Mouse (Mus musculus): ENCODE measurements around the gene Phkg2. TPM values are rescaled to one million over a fixed set of nuclear protein-coding genes. Genes with fewer than 3 reads are reported as not detected.
A peak's percentile ranks its signal among the peaks of the same experiment; 100 is the strongest.

The Phkg2 gene
- total and polyA plus RNA-seq, 2 experiments from 2014 or later: 23.1 to 44.1 TPM

GRCm38 (mm10) chr7:127561340-127561858 lies 11.7 kb upstream of the Phkg2 start, which contains the start of gene Tmem265:
Gene Tmem265 (plus strand): TSS chr7:127561390.
- no peak within 1 kb of the TSS for H3K4me2 ChIP-seq (ENCODE audit: low read depth, low read length)
- no peaks in the 10 kb centered on the region for H3K27me3 ChIP-seq (ENCODE audit: control insufficient read depth, insufficient read depth, low read length)
- H3K36me3 ChIP-seq (replicated peaks; ENCODE audit: control insufficient read depth, insufficient read depth, low read length): peaks cover 64% of the 10 kb centered on the region
- H3K9me3 ChIP-seq (replicated peaks; ENCODE audit: control insufficient read depth, low read length): no peaks in the 10 kb centered on the region
- no peak for ATAC-seq (ENCODE audit: insufficient read depth, low read depth)
- 0 out of 2 replicates have a peak, but pooled peaks cover 9% of the 10 kb centered on the region for H3K4me1 ChIP-seq (ENCODE audit: control insufficient read depth, insufficient read depth)
- no peak for TF ChIP-seq EP300 (IDR thresholded peaks at IDR 0.05; ENCODE audit: low read depth)
- no peak for TF ChIP-seq CTCF (IDR thresholded peaks at IDR 0.05; ENCODE audit: low read depth)
- no peak within 1 kb of the TSS for H3K27ac ChIP-seq (ENCODE audit: low read depth)
- WGBS: 88% methylated on average over 5 of the region's 5 CpGs
- DNase-seq (ENCODE audit: low spot score): no peak
- H3K4me3 ChIP-seq (ENCODE audit: low read depth, low read length): no peak within 1 kb of the TSS
- H3K9ac ChIP-seq (replicated peaks; ENCODE audit: low read depth, low read length): no peak within 1 kb of the TSS

- peaks cover 44% of the 10 kb centered on the region for H3K36me3 ChIP-seq (replicated peaks; ENCODE audit: control insufficient read depth, insufficient read depth, low read length)
- 0 out of 2 replicates have a peak, but pooled peaks cover 9% of the 10 kb centered on the region for H3K4me1 ChIP-seq (ENCODE audit: control insufficient read depth, insufficient read depth)
- H3K4me2 ChIP-seq (ENCODE audit: low read depth, low read length): no peak overlapping the region
- peak overlapping the region; percentile 9 for H3K27ac ChIP-seq (ENCODE audit: low read depth)
- no peaks in the 10 kb centered on the region for H3K9me3 ChIP-seq (replicated peaks; ENCODE audit: control insufficient read depth, low read length)
- H3K4me3 ChIP-seq (ENCODE audit: low read depth, low read length): no peak overlapping the region
- no peaks in the 10 kb centered on the region for H3K27me3 ChIP-seq (ENCODE audit: control insufficient read depth, insufficient read depth, low read length)
- TF ChIP-seq CTCF (IDR thresholded peaks at IDR 0.05; ENCODE audit: low read depth): peak; percentile 29
- TF ChIP-seq EP300 (IDR thresholded peaks at IDR 0.05; ENCODE audit: low read depth): 0 out of 2 replicates have a peak, but pooled peaks have one; percentile 15
- 33% methylated on average over 6 of the region's 6 CpGs for WGBS
- no peak overlapping the region for H3K9ac ChIP-seq (replicated peaks; ENCODE audit: low read depth, low read length)
- peak; percentile 92 for ATAC-seq (ENCODE audit: insufficient read depth, low read depth)
- peak; percentile 87 for DNase-seq (ENCODE audit: low spot score)
Measured at GRCm38 (mm10) chr7:127564381-127565150, 8.6 kb upstream of the Phkg2 start.

- peak overlapping the region; percentile 73 for H3K27ac ChIP-seq (ENCODE audit: low read depth)
- H3K4me3 ChIP-seq (ENCODE audit: low read depth, low read length): peak overlapping the region; percentile 80
- no peaks in the 10 kb centered on the region for H3K9me3 ChIP-seq (replicated peaks; ENCODE audit: control insufficient read depth, low read length)
- no peaks in the 10 kb centered on the region for H3K27me3 ChIP-seq (ENCODE audit: control insufficient read depth, insufficient read depth, low read length)
- H3K36me3 ChIP-seq (replicated peaks; ENCODE audit: control insufficient read depth, insufficient read depth, low read length): peaks cover 20% of the 10 kb centered on the region
- DNase-seq (ENCODE audit: low spot score): no peak
- no peak for ATAC-seq (ENCODE audit: insufficient read depth, low read depth)
- WGBS: under 1% methylated on average over 23 of the region's 28 CpGs
- H3K9ac ChIP-seq (replicated peaks; ENCODE audit: low read depth, low read length): peak overlapping the region; percentile 83
- H3K4me2 ChIP-seq (ENCODE audit: low read depth, low read length): peak overlapping the region; percentile 97
- TF ChIP-seq CTCF (IDR thresholded peaks at IDR 0.05; ENCODE audit: low read depth): no peak
- TF ChIP-seq EP300 (IDR thresholded peaks at IDR 0.05; ENCODE audit: low read depth): no peak
- H3K4me1 ChIP-seq (ENCODE audit: control insufficient read depth, insufficient read depth): peaks cover 18% of the 10 kb centered on the region
Measured at GRCm38 (mm10) chr7:127573503-127574008, 416 bp downstream of the Phkg2 start.

- peaks cover 24% of the 10 kb centered on the region for H3K36me3 ChIP-seq (replicated peaks; ENCODE audit: control insufficient read depth, insufficient read depth, low read length)
- TF ChIP-seq CTCF (IDR thresholded peaks at IDR 0.05; ENCODE audit: low read depth): no peak
- no peak for TF ChIP-seq EP300 (IDR thresholded peaks at IDR 0.05; ENCODE audit: low read depth)
- 19% methylated on average over 7 of the region's 7 CpGs for WGBS
- DNase-seq (ENCODE audit: low spot score): no peak
- no peak for ATAC-seq (ENCODE audit: insufficient read depth, low read depth)
- H3K4me2 ChIP-seq (ENCODE audit: low read depth, low read length): peak overlapping the region; percentile 97
- H3K9me3 ChIP-seq (replicated peaks; ENCODE audit: control insufficient read depth, low read length): no peaks in the 10 kb centered on the region
- peak overlapping the region; percentile 80 for H3K4me3 ChIP-seq (ENCODE audit: low read depth, low read length)
- 0 out of 2 replicates have a peak overlapping the region, but pooled peaks have one; percentile 73 for H3K27ac ChIP-seq (ENCODE audit: low read depth)
- H3K27me3 ChIP-seq (ENCODE audit: control insufficient read depth, insufficient read depth, low read length): no peaks in the 10 kb centered on the region
- peak overlapping the region; percentile 83; the same call in 1 of the 2 replicates for H3K9ac ChIP-seq (replicated peaks; ENCODE audit: low read depth, low read length)
- peaks cover 18% of the 10 kb centered on the region for H3K4me1 ChIP-seq (ENCODE audit: control insufficient read depth, insufficient read depth)
Measured at GRCm38 (mm10) chr7:127574115-127574514, 975 bp downstream of the Phkg2 start.

GRCm38 (mm10) chr7:127583260-127583659 lies 10.1 kb downstream of the Phkg2 start:
- Histone ChIP-seq H3K27ac (ENCODE audit: low read depth) (no peak overlapping the region), H3K9me3 (replicated peaks; ENCODE audit: control insufficient read depth, low read length) (no peaks in the 10 kb centered on the region), H3K4me3 (ENCODE audit: low read depth, low read length) (no peak overlapping the region), H3K4me1 (ENCODE audit: control insufficient read depth, insufficient read depth) (peaks cover 9% of the 10 kb centered on the region; the same call in 1 of the 2 replicates), H3K9ac (replicated peaks; ENCODE audit: low read depth, low read length) (no peak overlapping the region), H3K4me2 (ENCODE audit: low read depth, low read length) (no peak overlapping the region), H3K27me3 (ENCODE audit: control insufficient read depth, insufficient read depth, low read length) (no peaks in the 10 kb centered on the region), H3K36me3 (replicated peaks; ENCODE audit: control insufficient read depth, insufficient read depth, low read length) (peaks cover 59% of the 10 kb centered on the region)
- no peak for TF ChIP-seq EP300 (IDR thresholded peaks at IDR 0.05; ENCODE audit: low read depth)
- DNase-seq (ENCODE audit: low spot score): no peak
- WGBS: 90% methylated on average over 6 of the region's 6 CpGs
- no peak for ATAC-seq (ENCODE audit: insufficient read depth, low read depth)
